Mouse (Mus musculus) limb, embryonic 14.5 days (tissue): ENCODE data around the gene Ubqln2. TPM values are rescaled to one million over a fixed set of nuclear protein-coding genes. Genes with fewer than 3 reads are reported as not detected.

ENCODE experiments used
- ATAC-seq: fragments of 200-750 bp; cut with Nextera tagmentation; 2 replicates; pipeline ENCODE4 v1.8.0; 2017; ENCODE audit warnings: low read depth, moderate number of reproducible peaks, moderate TSS enrichment; ENCODE audit not compliant: low FRiP score
- DNase-seq: peaks from one replicate; pipeline ENCODE4 v3.0.0-alpha.2; 2015; ENCODE audit warnings: low spot score
- H3K27ac ChIP-seq: fragments of 300-500 bp; sonication (generic); replicated peaks from 2 replicates; pipeline ENCODE4 v1.5.1; 2014; ENCODE audit warnings: low read depth, mild to moderate bottlenecking, low read length, moderate library complexity, mixed read lengths
- H3K27me3 ChIP-seq: fragments of 300-500 bp; sonication (generic); 2 replicates; pipeline ENCODE4 v1.6.1; 2014; ENCODE audit warnings: low read length, mixed read lengths; ENCODE audit not compliant: control insufficient read depth, insufficient read depth
- H3K36me3 ChIP-seq: fragments of 300-500 bp; sonication (generic); 2 replicates; pipeline ENCODE4 v1.6.1; 2014; ENCODE audit warnings: mild to moderate bottlenecking, low read length, moderate library complexity, mixed read lengths; ENCODE audit not compliant: control insufficient read depth, insufficient read depth
- H3K4me1 ChIP-seq: fragments of 300-500 bp; sonication (generic); 2 replicates; pipeline ENCODE4 v1.6.1; 2014; ENCODE audit warnings: antibody characterized with exemption, low read length, mixed read lengths; ENCODE audit not compliant: control insufficient read depth, insufficient read depth
- H3K4me2 ChIP-seq: fragments of 300-500 bp; sonication (generic); replicated peaks from 2 replicates; pipeline ENCODE4 v1.6.1; 2014; ENCODE audit warnings: low read depth, mild to moderate bottlenecking, low read length, moderate library complexity; ENCODE audit not compliant: severe bottlenecking
- H3K4me3 ChIP-seq: fragments of 300-500 bp; sonication (generic); replicated peaks from 2 replicates; pipeline ENCODE4 v1.5.1; 2014; ENCODE audit warnings: low read length
- H3K9ac ChIP-seq: fragments of 300-500 bp; sonication (generic); 2 replicates; pipeline ENCODE4 v1.6.1; 2014; ENCODE audit warnings: mild to moderate bottlenecking, low read depth, low read length, moderate library complexity; ENCODE audit not compliant: severe bottlenecking
- H3K9me3 ChIP-seq: fragments of 300-500 bp; sonication (generic); 2 replicates; pipeline ENCODE4 v1.6.1; 2016; ENCODE audit warnings: low read length; ENCODE audit not compliant: control insufficient read depth
- POLR2A ChIP-seq: fragments of 200-500 bp; IDR thresholded peaks from 2 replicates; pipeline ENCODE4 v1.8.0; 2012; ENCODE audit warnings: inconsistent platforms, mild to moderate bottlenecking, moderate library complexity, borderline replicate concordance; ENCODE audit not compliant: insufficient read depth, insufficient read length; ENCODE audit errors: extremely low read depth
- WGBS: fragments of 180-500 bp; shearing (Covaris S2); extraction: QIAGEN DNeasy Blood & Tissue Kit; methylation state at CpG from one replicate; pipeline ENCODE4 v1.1.7; 2014; 5-methylcytosine and 5-hydroxymethylcytosine counted together
- polyA plus RNA-seq, 2 experiments: library from polyadenylated mRNA; depleted of rRNA in 1 of 2; stranded (reverse) in 1 of 2; unstranded in 1 of 2; fragments of >200 nt; fragmentation: Nextera tagmentation in 1 of 2; extraction: Ambion mirVana in 1 of 2; gene quantifications; 2 replicates each; pipeline versions ENCODE4 v1.2.1 to v1.2.3; 2012 to 2014

Gene Ubqln2
- polyA plus RNA-seq (2012; rRNA removed) (64.4 and 86.6 TPM in 2 replicates), polyA plus RNA-seq (2014; fragmentation: Nextera tagmentation; extraction: Ambion mirVana) (29.2 and 31.9 TPM in 2 replicates)

DNA sequence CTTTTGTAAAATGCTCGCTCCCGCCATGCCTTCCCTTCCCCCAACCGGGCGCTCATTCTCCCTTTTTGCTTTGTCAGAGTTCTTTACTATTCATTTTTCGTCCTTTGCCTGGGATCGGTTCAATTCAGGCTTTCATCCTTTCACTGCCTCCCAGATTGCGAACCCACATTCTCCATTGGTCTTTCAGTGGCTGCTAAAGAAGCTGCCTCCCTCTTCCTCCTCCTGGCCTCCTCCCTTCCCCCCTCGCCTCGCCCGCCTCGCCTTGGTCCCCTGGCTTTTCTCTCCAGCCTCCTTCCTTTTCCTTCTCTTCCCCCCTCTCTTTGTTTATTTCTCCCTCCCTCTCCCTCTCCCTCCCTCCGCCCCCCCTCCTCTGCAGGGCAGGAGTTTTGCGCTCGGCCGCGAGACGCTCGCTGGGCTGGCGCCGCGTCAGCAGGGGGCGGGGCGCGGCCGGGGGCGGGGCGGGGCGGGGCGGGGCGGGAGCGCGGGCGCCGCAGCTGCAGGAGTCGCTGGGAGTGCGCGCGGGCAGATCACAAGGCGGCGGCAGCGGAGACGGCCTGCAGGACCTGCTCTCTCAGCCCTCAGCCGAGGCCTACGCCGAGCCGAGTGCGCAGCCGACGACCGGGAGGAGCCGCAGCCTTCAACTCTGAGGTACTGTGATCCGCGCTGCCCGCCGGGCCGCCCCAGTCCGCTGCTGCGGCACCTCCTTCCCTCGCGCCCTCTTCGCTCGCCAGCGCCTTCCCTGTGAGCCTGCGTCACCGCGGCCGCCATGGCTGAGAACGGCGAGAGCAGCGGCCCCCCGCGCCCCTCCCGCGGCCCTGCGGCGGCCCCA is at the start of gene Ubqln2:
Gene Ubqln2, plus strand, starts transcription at position 540 of the 829 bp plus-strand sequence.
- H3K27me3 ChIP-seq = no peaks in the 10 kb centered on the region
- H3K4me1 ChIP-seq = no peaks in the 10 kb centered on the region
- ATAC-seq (peak; percentile 91), DNase-seq (peak; percentile 74)
- peak within 1 kb of the TSS; percentile 93 for H3K27ac ChIP-seq
- H3K36me3 ChIP-seq = no peaks in the 10 kb centered on the region
- H3K9ac ChIP-seq = peak within 1 kb of the TSS; percentile 82
- WGBS = 23% methylated on average over 47 of the region's 76 CpGs
- peak within 1 kb of the TSS; percentile 58 for H3K4me3 ChIP-seq
- no peaks in the 10 kb centered on the region for H3K9me3 ChIP-seq
- peak within 1 kb of the TSS; percentile 66 for H3K4me2 ChIP-seq
- TF ChIP-seq POLR2A = peak; percentile 87; the same call in 1 of the 2 replicates

DNA sequence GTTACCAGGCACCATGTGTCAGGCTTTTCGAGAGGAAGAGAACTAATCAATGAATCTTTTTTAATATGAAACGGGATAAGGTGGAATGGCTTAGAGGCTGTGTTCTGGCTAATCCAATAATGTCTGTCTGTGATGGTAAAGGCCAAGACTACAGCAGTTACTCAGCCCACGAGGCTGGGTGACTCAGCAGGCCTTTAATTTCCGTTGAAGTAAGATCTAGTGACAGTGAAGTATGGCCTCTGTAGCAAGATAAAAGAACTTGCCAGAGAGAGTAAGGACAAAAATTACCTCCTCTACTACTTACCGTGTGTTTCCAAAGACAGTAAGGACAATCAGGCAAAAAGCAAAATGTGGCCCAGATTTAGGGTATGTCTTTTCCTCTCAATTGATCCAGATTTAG is 46.1 kb upstream of the Ubqln2 start:
- no peak overlapping the region for H3K4me2 ChIP-seq
- no peak overlapping the region for H3K27ac ChIP-seq
- no peaks in the 10 kb centered on the region for H3K27me3 ChIP-seq
- H3K9ac ChIP-seq = no peak overlapping the region
- no peaks in the 10 kb centered on the region for H3K4me1 ChIP-seq
- H3K36me3 ChIP-seq = no peaks in the 10 kb centered on the region
- no peak for DNase-seq
- ATAC-seq = no peak
- 51% methylated on average over 5 of the region's 5 CpGs for WGBS
- no peak overlapping the region for H3K4me3 ChIP-seq
- no peaks in the 10 kb centered on the region for H3K9me3 ChIP-seq
- no peak for TF ChIP-seq POLR2A

DNA sequence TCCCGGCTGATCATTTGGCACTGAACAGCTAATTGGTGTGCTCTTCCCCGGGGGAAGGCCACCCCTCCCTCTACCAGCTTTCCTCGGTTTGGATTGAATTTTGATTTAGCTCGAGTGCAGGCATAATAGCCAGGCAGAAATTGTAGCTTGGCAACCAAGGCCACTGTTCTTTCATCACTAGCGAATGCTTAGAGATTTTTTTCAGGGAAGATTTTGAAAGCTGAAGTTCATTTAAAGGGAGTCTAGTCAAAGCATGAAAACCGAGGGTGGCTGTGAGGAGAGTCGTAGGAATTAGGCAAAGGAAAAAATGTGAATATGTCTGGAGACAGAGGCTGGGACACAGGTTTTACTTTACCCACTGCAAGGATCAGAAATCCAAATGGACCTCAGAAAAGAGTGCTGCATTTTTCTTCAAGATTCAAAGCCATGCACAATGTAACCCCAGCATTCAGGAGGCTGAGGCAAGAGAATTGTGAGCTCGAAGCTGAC is 21.2 kb upstream of the Ubqln2 start:
- no peak overlapping the region for H3K27ac ChIP-seq
- H3K9ac ChIP-seq = no peak overlapping the region
- TF ChIP-seq POLR2A = no peak
- ATAC-seq (no peak), DNase-seq (no peak)
- no peaks in the 10 kb centered on the region for H3K27me3 ChIP-seq
- no peak overlapping the region for H3K4me3 ChIP-seq
- 58% methylated on average over 8 of the region's 8 CpGs for WGBS
- no peaks in the 10 kb centered on the region for H3K9me3 ChIP-seq
- H3K4me2 ChIP-seq = no peak overlapping the region
- no peaks in the 10 kb centered on the region for H3K36me3 ChIP-seq
- no peaks in the 10 kb centered on the region for H3K4me1 ChIP-seq

DNA sequence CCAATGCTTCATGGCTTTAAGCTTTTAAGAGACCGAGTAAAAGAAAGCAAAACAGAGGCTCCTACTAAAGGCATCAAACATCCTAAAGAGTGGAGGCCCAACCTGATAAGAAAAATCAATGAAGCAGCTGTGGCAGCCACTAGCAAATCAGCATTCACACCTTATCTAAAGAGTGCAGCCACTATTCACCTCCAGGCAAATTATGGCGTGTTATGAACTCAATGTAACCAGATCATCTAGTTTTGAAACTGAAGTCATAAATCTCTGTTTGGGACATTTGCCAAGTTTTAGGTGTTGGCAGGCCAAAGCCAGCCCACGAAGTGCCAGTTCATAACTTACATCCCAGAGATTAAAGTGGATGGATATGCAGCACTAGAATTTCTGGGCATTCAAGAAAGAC is 5.7 kb upstream of the Ubqln2 start:
- Histone ChIP-seq H3K9ac (no peak overlapping the region), H3K27ac (no peak overlapping the region), H3K9me3 (no peaks in the 10 kb centered on the region), H3K4me2 (no peak overlapping the region), H3K27me3 (no peaks in the 10 kb centered on the region), H3K4me1 (no peaks in the 10 kb centered on the region), H3K4me3 (no peak overlapping the region), H3K36me3 (no peaks in the 10 kb centered on the region)
- peak; percentile 39 for DNase-seq
- TF ChIP-seq POLR2A = no peak
- ATAC-seq = no peak
- 31% methylated on average over 3 of the region's 3 CpGs for WGBS

DNA sequence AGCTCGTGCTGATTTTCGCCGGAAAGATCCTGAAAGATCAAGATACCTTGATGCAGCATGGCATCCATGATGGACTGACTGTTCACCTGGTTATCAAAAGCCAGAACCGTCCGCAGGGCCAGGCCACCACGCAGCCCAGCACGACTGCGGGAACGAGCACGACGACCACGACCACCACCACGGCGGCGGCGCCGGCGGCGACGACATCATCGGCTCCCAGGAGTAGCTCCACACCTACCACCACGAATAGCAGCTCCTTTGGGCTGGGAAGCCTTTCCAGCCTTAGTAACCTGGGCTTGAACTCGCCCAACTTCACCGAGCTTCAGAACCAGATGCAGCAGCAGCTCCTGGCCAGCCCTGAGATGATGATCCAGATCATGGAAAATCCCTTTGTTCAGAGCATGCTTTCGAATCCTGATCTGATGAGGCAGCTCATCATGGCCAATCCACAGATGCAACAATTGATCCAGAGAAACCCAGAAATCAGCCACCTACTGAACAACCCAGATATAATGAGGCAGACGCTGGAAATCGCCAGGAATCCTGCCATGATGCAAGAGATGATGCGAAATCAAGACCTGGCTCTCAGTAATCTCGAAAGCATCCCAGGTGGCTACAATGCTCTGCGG is 752 bp downstream of the Ubqln2 start:
- WGBS = 25% methylated on average over 30 of the region's 30 CpGs

More for the DNA sequence above, 752 bp downstream of the Ubqln2 start:
- Histone ChIP-seq H3K4me3 (peak overlapping the region; percentile 58), H3K9me3 (no peaks in the 10 kb centered on the region), H3K36me3 (no peaks in the 10 kb centered on the region), H3K27me3 (no peaks in the 10 kb centered on the region), H3K4me2 (peak overlapping the region; percentile 66), H3K9ac (peak overlapping the region; percentile 82), H3K27ac (peak overlapping the region; percentile 93), H3K4me1 (no peaks in the 10 kb centered on the region)
- ATAC-seq (no peak), DNase-seq (no peak)
- TF ChIP-seq POLR2A = no peak
